Mouse (Mus musculus) adipose tissue, adult 10 weeks (tissue): ENCODE data around the gene Slc30a4. TPM values are rescaled to one million over a fixed set of nuclear protein-coding genes. Genes with fewer than 3 reads are reported as not detected.

Experiments used
- polyA plus RNA-seq: library from polyadenylated mRNA; stranded (reverse); fragments of 350-450 nt; fragmentation: Illumina TruSeq; extraction: RNeasy Lipid Tissue Mini Kit (QIAGEN cat#74804); gene quantifications from one replicate; pipeline ENCODE4 v1.2.3, GENCODE M21; 2014; ENCODE audit warnings: low read depth, low replicate concordance

Slc30a4 gene
- polyA plus RNA-seq = 20.6 TPM

GRCm38 (mm10) chr2:122702181-122703036 is at the start of gene Slc30a4:
Gene Slc30a4 (minus strand): TSS chr2:122702663.

GRCm38 (mm10) chr2:122737894-122738830 is 35.7 kb upstream of the Slc30a4 start, which contains the start of gene Bloc1s6:
Gene Bloc1s6 (plus strand): TSS chr2:122738503.

DNA sequence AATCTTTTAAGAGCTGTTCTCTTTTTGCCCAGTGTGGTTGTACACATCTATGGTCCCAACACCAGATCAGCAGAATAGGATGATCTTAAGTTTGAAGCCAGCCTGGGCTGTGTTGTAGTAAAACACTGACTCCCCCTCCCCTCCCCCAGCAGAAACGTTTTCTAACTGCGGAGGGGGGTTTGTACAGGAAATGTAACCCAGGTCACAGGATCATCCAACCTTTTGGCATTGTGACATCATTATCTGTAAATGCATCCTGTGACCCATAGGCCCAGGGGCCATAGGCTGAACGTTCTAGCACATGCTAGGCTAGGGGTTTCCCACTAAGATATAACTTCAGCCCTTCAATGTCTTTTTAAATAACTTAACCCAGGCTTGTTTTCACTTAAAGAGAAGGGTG is 65.8 kb downstream of the Slc30a4 start, which contains the start of gene AA467197:
TSS of gene AA467197 (plus strand) at position 301 of the 400 bp plus-strand sequence.

Other genes with a start within 250 kb of the Slc30a4 start
- gene Gm14085, start 217.7 kb downstream of the Slc30a4 start, polyA plus RNA-seq = not detected
- 13.5 TPM for gene Gatm, start 91.4 kb downstream of the Slc30a4 start, polyA plus RNA-seq
- gene AA467197, start 65.7 kb downstream of the Slc30a4 start, polyA plus RNA-seq = 7.2 TPM
- 29.9 TPM for gene Bloc1s6, start 35.8 kb upstream of the Slc30a4 start, polyA plus RNA-seq
- gene Sqor, start 62.6 kb upstream of the Slc30a4 start, polyA plus RNA-seq = 115 TPM